Mouse (Mus musculus) forelimb bud, embryonic 11.5 days (tissue): ENCODE results near the gene Tbx3.

ENCODE experiments used
- DNase-seq: peaks from one replicate; pipeline ENCODE4 v3.0.0-alpha.2; 2012; ENCODE audit warnings: low read depth, low spot score

The Tbx3 gene

DNA sequence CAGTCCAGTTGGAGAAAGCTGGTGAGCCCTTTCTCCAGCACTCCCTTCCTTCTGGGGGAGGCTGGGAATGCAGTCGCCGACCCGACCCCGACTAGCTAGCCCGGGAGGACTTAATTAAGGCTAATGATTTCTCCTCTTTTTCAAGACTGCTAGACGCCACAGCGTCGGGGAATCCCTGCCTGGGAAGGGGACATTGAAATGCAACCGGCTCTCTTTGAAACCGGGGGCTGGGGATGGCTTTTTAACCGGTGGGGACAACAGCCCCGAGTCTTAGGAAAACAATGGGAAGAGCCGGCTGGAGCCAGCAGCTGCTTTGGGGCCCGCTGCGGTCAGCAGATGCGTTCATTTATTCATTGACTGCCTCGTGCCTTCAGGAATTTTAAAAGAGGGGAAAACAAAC lies 36.0 kb downstream of the Tbx3 start:
- DNase-seq = no peak

DNA sequence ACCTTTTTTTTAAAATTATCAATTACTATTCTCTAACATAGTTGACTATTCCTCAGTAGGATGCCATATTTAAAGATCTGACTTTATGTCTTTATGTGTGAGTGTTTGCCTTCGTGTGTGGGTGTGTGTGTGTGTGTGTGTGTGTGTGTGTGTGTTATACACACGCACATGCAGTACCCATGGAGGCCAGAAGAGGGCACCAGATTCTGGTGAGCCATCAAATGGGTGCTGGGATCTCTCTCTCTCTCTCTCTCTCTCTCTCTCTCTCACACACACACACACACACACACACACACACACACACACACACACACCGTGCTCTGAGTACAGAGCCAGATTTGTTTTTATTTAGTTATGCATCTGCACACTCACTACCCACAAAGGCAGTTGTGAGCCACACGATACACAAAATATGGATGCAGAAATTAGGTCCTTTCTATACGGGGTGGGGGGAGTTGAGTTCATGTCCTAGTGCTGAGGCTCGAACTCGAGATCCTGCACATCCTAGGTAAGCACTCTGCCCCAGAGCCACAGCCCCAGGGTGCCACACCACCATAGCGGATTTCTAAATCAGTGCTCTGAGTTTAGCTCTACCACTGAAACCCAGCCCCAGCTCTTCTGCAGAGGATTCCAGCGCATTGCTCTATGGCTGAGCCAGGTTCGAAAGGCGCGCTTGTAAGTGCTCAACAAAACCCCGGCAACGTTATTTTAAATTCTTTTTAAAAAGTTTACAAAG lies 38.5 kb downstream of the Tbx3 start:
- no peak for DNase-seq

DNA sequence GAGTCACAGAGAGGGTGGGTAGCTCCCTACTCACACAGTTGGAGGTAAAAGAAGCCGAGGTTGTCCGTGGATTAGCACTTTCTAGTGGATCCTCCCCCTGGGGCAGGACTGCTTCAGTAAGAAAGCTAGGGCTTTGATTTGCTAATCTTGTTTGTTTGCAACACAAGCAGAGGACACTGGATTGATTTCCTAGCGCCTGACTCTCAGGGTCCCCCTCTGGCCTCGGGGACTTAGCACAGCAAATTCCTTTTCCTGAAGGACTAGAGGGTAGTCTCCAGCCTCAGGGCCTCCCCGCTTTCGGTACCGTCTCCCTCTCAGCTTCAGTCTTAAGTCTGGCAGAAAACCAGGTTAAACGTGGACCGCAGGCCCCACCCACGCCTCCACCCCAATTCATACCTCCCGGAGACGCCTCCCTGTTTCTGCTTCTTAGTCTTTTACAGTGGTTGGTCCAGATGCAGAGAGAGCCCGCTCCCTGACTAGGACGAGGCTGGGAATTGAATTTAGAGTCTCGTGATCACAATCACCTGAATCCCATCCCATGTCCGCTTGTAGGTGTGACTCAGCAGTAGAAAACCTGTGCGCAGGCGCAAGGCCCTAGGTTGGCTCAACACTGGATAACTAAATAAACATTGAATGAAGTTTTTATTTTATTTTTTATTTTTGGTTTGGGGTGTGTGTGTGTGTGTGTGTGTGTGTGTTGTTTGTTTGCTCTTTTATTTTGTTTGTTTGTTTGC lies 39.5 kb downstream of the Tbx3 start:
- no peak for DNase-seq

DNA sequence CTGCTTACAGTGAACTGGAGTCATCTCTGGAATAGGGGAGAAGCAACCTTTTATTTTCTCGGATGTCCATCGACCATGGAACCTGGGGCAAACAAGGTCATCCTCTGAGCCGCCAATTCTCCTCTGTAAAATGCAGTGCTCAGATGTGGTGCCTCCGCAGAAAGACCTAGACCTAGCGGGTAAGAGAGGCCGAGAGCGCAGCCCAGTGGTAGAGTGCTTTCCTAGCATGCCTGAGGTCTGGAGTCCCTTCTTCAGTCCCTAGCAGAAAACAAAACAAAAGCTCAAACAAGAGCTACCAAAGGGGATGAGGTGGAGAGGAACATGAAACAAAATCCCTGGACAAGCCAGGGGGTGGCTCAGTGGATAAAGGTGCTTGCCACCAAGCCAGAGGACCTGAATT lies 40.3 kb downstream of the Tbx3 start:
- no peak for DNase-seq

DNA sequence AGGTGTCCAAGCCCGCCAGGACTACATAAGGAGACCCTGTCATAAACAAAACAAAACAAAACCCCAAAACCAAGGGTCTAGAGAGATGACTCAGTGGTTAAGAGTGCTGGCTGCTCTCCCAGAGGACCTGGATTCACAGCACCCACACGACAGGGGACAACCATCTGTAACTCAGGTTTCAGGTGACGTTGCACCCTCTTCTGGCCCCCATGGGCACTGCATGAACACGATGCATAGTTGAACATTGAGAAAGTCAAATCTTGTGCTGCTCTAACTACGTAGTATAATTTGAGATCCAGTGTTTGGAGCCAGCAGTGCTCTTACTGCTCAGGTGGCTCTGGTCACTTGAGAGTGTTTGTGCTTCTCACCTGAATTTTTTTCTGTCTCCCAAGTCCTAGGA lies 41.2 kb downstream of the Tbx3 start:
- no peak for DNase-seq

- DNase-seq = peak; percentile 83
These were observed 42.3 kb downstream of the Tbx3 start for GRCm38 (mm10) chr5:119712679-119713246.

DNA sequence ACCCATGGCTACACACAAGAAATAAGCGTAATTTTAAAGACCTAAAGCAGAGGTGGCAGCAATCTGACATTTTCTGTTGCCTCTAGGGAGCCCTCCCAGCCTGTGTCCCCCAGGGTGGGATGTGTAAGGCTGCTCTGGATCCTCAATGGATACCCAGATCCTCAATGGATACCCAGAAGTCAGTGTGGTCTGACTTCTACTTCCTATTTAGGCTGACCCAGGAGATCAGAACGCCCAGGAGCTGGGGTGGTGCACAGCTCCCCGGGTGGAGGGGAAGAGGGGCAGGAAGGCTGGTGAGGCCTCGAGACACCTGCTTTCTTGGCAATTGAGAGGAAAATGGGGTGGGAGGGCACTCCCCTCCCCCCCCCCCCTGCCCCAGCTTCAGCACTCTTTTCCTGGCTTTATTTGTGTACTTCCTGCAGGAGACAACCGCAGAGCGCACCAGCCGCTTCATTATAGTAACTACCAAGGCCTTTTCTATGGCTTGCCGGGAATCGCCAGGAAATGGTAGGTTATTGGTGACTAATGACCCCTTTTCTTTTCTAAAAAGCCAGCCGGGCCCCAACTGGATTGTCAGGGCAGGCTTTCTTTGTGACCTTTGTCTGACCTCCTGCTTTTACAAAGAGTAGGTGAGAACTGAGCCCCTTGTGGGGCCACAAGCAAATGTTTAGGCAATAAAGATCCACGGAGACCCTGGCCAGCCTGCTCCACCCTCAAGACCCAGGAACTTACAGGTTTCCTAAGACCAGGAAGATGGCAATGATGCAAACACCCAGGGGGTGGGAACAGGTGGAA lies 50.2 kb downstream of the Tbx3 start:
- DNase-seq = no peak

- DNase-seq = no peak
These were observed 62.5 kb downstream of the Tbx3 start for GRCm38 (mm10) chr5:119732978-119733377.
